Mouse (Mus musculus): ENCODE data around the gene Prkab2.

Prkab2 gene

GRCm38 (mm10) chr3:97678416-97678815, 20.4 kb downstream of the Prkab2 start:
- TF ChIP-seq NANOG (IDR thresholded peaks at IDR 0.05; ENCODE audit: borderline replicate concordance, low read length) = no peak
- no peak for TF ChIP-seq CTCF (conservative IDR thresholded peaks at IDR 0.05; ENCODE audit: low read length)
- no peak for TF ChIP-seq POU5F1 (IDR thresholded peaks at IDR 0.05; ENCODE audit: borderline replicate concordance, low read length)
- Histone ChIP-seq H3K9me3 (ENCODE audit: low read length) (no peaks in the 10 kb centered on the region), H3K36me3 (ENCODE audit: insufficient read depth, low read length) (no peaks in the 10 kb centered on the region), H3K4me3 (replicated peaks; ENCODE audit: low read length) (no peak overlapping the region), H3K27me3 (ENCODE audit: insufficient read depth, low read length) (peaks cover 35% of the 10 kb centered on the region), H3K4me1 (replicated peaks; ENCODE audit: low read depth, low read length) (peaks cover 35% of the 10 kb centered on the region)

- peaks cover 43% of the 10 kb centered on the region for H3K27me3 ChIP-seq (ENCODE audit: insufficient read depth, low read length)
- H3K4me1 ChIP-seq (replicated peaks; ENCODE audit: low read depth, low read length) = peaks cover 51% of the 10 kb centered on the region
- H3K9me3 ChIP-seq (ENCODE audit: low read length) = no peaks in the 10 kb centered on the region
- H3K4me3 ChIP-seq (replicated peaks; ENCODE audit: low read length) = peak overlapping the region; percentile 66
- TF ChIP-seq CTCF (conservative IDR thresholded peaks at IDR 0.05; ENCODE audit: low read length) (peak; percentile 70), POU5F1 (IDR thresholded peaks at IDR 0.05; ENCODE audit: borderline replicate concordance, low read length) (no peak)
- H3K36me3 ChIP-seq (ENCODE audit: insufficient read depth, low read length) = no peaks in the 10 kb centered on the region
Measured at GRCm38 (mm10) chr3:97680631-97681320, 22.8 kb downstream of the Prkab2 start.

- Histone ChIP-seq H3K27me3 (ENCODE audit: insufficient read depth, low read length) (peaks cover 50% of the 10 kb centered on the region), H3K36me3 (ENCODE audit: insufficient read depth, low read length) (no peaks in the 10 kb centered on the region), H3K4me1 (replicated peaks; ENCODE audit: low read depth, low read length) (peaks cover 51% of the 10 kb centered on the region), H3K4me3 (replicated peaks; ENCODE audit: low read length) (peak overlapping the region; percentile 66), H3K9me3 (ENCODE audit: low read length) (no peaks in the 10 kb centered on the region)
- TF ChIP-seq CTCF (conservative IDR thresholded peaks at IDR 0.05; ENCODE audit: low read length) = peak; percentile 43
- no peak for TF ChIP-seq NANOG (IDR thresholded peaks at IDR 0.05; ENCODE audit: borderline replicate concordance, low read length)
Measured at GRCm38 (mm10) chr3:97681321-97682158, 23.5 kb downstream of the Prkab2 start.

- peak overlapping the region; percentile 66 for H3K4me3 ChIP-seq (replicated peaks; ENCODE audit: low read length)
- no peaks in the 10 kb centered on the region for H3K9me3 ChIP-seq (ENCODE audit: low read length)
- H3K4me1 ChIP-seq (replicated peaks; ENCODE audit: low read depth, low read length) = peaks cover 45% of the 10 kb centered on the region
- no peaks in the 10 kb centered on the region for H3K36me3 ChIP-seq (ENCODE audit: insufficient read depth, low read length)
- TF ChIP-seq CTCF (conservative IDR thresholded peaks at IDR 0.05; ENCODE audit: low read length) = no peak
- no peak for TF ChIP-seq POU5F1 (IDR thresholded peaks at IDR 0.05; ENCODE audit: borderline replicate concordance, low read length)
- TF ChIP-seq NANOG (IDR thresholded peaks at IDR 0.05; ENCODE audit: borderline replicate concordance, low read length) = no peak
- peaks cover 53% of the 10 kb centered on the region for H3K27me3 ChIP-seq (ENCODE audit: insufficient read depth, low read length)
Measured at GRCm38 (mm10) chr3:97682159-97682502, 24.1 kb downstream of the Prkab2 start.

- no peaks in the 10 kb centered on the region for H3K9me3 ChIP-seq (ENCODE audit: low read length)
- H3K27me3 ChIP-seq (ENCODE audit: insufficient read depth, low read length) = peaks cover 56% of the 10 kb centered on the region
- no peaks in the 10 kb centered on the region for H3K36me3 ChIP-seq (ENCODE audit: insufficient read depth, low read length)
- H3K4me1 ChIP-seq (replicated peaks; ENCODE audit: low read depth, low read length) = peaks cover 43% of the 10 kb centered on the region
- peak overlapping the region; percentile 66 for H3K4me3 ChIP-seq (replicated peaks; ENCODE audit: low read length)
- TF ChIP-seq POU5F1 (IDR thresholded peaks at IDR 0.05; ENCODE audit: borderline replicate concordance, low read length) = no peak
- TF ChIP-seq CTCF (conservative IDR thresholded peaks at IDR 0.05; ENCODE audit: low read length) = no peak
- no peak for TF ChIP-seq NANOG (IDR thresholded peaks at IDR 0.05; ENCODE audit: borderline replicate concordance, low read length)
Measured at GRCm38 (mm10) chr3:97682576-97682975, 24.6 kb downstream of the Prkab2 start.

GRCm38 (mm10) chr3:97683560-97684195, 25.7 kb downstream of the Prkab2 start:
- H3K4me3 ChIP-seq (replicated peaks; ENCODE audit: low read length) = peak overlapping the region; percentile 53
- H3K36me3 ChIP-seq (ENCODE audit: insufficient read depth, low read length) = no peaks in the 10 kb centered on the region
- peaks cover 43% of the 10 kb centered on the region for H3K4me1 ChIP-seq (replicated peaks; ENCODE audit: low read depth, low read length)
- TF ChIP-seq POU5F1 (IDR thresholded peaks at IDR 0.05; ENCODE audit: borderline replicate concordance, low read length) (no peak), CTCF (conservative IDR thresholded peaks at IDR 0.05; ENCODE audit: low read length) (no peak), NANOG (IDR thresholded peaks at IDR 0.05; ENCODE audit: borderline replicate concordance, low read length) (no peak)
- no peaks in the 10 kb centered on the region for H3K9me3 ChIP-seq (ENCODE audit: low read length)
- H3K27me3 ChIP-seq (ENCODE audit: insufficient read depth, low read length) = peaks cover 65% of the 10 kb centered on the region

- no peaks in the 10 kb centered on the region for H3K9me3 ChIP-seq (ENCODE audit: low read length)
- H3K4me1 ChIP-seq (replicated peaks; ENCODE audit: low read depth, low read length) = peaks cover 47% of the 10 kb centered on the region
- no peak overlapping the region for H3K4me3 ChIP-seq (replicated peaks; ENCODE audit: low read length)
- TF ChIP-seq NANOG (IDR thresholded peaks at IDR 0.05; ENCODE audit: borderline replicate concordance, low read length) (no peak), CTCF (conservative IDR thresholded peaks at IDR 0.05; ENCODE audit: low read length) (no peak), POU5F1 (IDR thresholded peaks at IDR 0.05; ENCODE audit: borderline replicate concordance, low read length) (no peak)
- H3K36me3 ChIP-seq (ENCODE audit: insufficient read depth, low read length) = no peaks in the 10 kb centered on the region
- peaks cover 49% of the 10 kb centered on the region for H3K27me3 ChIP-seq (ENCODE audit: insufficient read depth, low read length)
Measured at GRCm38 (mm10) chr3:97686372-97687117, 28.6 kb downstream of the Prkab2 start.

GRCm38 (mm10) chr3:97689289-97689688, 31.3 kb downstream of the Prkab2 start:
- TF ChIP-seq NANOG (IDR thresholded peaks at IDR 0.05; ENCODE audit: borderline replicate concordance, low read length) (no peak), CTCF (conservative IDR thresholded peaks at IDR 0.05; ENCODE audit: low read length) (no peak), POU5F1 (IDR thresholded peaks at IDR 0.05; ENCODE audit: borderline replicate concordance, low read length) (no peak)
- peaks cover 40% of the 10 kb centered on the region for H3K27me3 ChIP-seq (ENCODE audit: insufficient read depth, low read length)
- no peaks in the 10 kb centered on the region for H3K9me3 ChIP-seq (ENCODE audit: low read length)
- peaks cover 36% of the 10 kb centered on the region for H3K4me1 ChIP-seq (replicated peaks; ENCODE audit: low read depth, low read length)
- H3K36me3 ChIP-seq (ENCODE audit: insufficient read depth, low read length) = no peaks in the 10 kb centered on the region
- no peak overlapping the region for H3K4me3 ChIP-seq (replicated peaks; ENCODE audit: low read length)

Measured in E14TG2a.4 (cell line).